Mouse (Mus musculus) spleen, postnatal 14 days (tissue): ENCODE measurements around the gene Bach2.

Experiments used
- DNase-seq, 2 experiments: peaks; one replicate each; pipeline ENCODE4 v3.0.0; 2021 to 2022; ENCODE audit warnings: low spot score in 2 of 2

Gene Bach2

DNA sequence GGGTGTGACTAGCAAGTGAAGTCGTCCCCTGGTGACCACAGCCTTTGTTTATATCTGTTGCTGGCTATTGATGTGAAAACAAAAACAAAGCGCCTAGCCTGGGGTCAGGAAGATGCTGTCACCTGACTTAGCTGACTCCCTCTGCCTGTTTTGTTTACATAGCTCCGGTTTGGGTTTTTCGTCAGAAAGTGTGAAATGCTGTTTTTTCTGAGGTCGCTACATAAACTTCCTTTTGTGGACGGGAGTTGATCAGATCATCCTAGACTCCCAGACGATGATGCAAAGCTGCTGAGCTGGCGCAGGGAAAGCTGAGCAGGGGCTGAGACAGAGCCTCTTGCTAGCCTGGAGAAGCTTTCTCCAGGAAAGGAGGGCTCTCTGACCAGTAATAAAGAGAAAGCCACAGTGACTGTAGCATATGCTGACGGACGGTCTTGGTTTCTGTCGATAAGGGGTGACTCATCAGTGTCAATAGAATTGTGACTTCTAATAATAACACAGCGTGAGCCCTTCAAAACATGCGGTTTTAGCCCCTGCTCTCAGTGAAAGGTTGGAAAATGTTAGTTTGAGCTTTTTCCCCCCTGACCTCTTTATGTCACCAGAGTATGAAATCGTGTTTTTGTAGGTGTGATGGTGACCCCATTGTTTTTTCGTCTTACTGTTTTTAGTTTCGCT lies 11.9 kb downstream of the Bach2 start:
- DNase-seq, result no peak

- DNase-seq, result no peak
Observed at GRCm38 (mm10) chr4:32251005-32251365, 12.4 kb downstream of the Bach2 start.

DNA sequence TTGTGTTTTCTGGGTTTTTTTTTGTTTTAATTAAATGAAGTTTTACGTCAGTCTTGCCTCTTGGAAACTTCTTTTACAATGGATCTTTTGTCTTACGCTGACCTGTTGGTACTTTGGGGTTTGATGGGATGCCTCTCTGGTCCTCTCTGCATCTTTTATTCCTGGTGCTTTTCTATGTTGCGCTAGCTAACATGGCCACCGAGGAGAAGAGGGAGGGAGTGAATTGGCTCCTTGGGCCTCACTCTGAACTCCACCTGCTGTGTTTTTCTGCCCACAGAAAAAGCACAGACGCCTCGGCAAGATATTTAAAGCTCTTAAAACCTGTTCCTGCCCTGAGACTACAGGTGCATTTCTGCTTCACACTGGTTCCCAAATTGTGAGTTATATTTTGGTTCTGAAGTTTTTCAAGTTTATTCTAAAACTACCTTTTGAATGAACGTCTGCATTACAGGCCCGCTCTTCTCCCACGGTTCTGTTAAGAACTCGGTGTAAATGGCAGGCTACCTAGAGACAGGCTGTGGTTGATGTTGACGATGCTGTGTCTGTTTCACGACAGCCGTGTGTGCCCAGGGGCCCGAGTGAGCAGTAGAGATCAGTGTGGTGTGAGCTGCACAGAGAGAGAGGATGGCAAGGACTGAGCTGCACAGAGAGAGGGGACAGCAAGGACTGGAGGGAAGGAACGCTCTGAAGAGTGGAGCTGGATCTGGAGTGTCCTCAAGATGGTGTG lies 13.5 kb downstream of the Bach2 start:
- no peak for DNase-seq

DNA sequence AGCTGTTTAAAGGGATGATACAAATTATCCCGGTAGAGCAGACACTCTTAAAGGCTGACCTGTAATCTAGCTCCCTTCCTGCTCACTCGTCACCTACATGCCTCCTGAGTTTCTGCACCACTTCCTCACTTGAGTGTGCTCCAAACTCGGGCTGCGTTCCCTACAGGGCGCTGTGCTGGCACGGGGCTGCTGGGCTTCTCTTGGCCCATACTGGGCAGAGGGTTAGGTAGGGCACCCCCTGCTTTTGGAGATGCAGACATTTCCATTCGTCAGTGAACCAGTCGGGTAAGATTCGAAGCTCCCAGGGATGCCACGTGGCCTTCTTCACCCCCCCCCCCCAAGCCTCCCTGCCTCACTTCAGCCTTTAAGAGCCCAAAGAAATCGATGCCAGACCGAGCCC lies 19.1 kb downstream of the Bach2 start:
- DNase-seq, result no peak

DNA sequence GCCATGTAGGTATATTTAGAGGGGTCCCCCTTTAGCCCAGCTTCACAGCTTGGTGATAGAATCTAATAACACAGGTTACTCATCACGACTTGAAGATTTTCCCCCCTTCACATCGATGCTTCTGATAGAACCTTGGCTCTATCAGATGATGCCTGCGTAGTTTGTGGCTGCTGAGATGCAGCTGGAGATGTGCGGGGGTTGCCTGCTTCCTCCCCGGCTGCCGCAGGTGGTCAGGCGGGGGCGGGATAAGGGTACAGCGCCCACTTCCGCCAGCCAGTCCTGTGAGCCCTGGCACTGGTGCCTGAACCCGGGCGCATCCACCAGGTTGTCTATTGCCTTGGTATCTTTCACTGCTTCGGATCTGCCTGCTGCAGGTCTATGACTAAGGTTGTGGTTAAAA lies 19.5 kb downstream of the Bach2 start:
- DNase-seq, result peak; percentile 30 to 47

- no peak for DNase-seq
Observed at GRCm38 (mm10) chr4:32258596-32258995, 20.0 kb downstream of the Bach2 start.

DNA sequence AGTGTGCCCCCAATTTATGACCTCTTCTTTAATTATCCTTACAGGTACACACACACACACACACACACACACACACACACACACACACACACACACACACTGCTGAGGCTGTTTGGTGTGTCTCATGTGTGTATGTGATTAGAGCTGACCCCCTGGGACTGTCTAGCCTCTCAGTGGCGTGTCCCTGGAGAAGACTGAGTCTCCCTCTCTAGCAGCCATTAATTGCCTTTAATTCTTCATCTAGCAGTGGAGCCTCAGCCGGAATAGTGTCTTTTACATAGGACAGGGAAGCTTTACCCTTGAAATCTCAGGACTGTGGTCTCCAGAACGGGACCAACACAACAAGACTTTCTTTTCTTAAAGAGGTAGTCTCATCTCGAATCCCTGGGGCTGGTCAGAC lies 22.3 kb downstream of the Bach2 start:
- no peak for DNase-seq

DNA sequence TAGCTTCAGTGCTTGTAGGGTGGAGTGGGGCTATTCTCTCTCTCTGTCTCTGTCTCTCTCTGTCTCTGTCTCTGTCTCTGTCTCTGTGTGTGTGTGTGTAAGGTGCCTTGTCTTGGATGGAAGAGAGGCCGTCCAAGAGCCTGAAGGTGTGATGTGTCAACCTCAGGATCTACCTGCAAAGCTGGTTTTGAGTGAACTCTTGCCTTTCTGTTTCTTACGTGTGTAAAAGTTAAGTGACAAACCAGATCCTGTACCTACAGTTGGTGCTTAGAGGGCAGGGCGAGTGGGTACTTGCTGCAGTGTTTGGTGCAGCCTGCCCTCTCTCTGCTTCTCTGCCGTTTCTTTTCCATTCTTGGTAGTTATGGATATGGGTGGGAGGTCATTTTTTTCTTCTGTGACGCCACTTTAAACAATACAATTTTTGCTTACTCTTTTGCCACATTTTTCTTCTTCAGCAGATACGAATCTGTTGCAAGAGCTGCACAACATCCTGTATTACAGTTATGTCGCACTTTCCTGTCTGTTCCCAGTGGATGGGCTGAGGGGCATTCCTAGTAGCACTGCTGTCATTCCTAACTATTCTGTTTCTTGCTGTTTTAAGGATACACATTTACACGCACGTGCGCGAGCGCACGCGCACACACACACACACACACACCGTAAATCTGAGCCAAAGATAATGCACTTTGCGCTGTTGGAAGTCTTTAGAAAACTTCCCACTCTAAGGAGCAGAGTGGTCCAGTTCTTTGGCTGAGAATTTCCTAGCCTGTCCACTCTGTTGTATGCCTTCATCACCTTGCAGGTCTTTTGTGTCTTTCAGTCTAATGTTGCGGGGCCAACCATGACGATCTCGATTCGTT lies 24.5 kb downstream of the Bach2 start:
- no peak for DNase-seq

GRCm38 (mm10) chr4:32263685-32264038 lies 25.1 kb downstream of the Bach2 start:
- no peak for DNase-seq

DNA sequence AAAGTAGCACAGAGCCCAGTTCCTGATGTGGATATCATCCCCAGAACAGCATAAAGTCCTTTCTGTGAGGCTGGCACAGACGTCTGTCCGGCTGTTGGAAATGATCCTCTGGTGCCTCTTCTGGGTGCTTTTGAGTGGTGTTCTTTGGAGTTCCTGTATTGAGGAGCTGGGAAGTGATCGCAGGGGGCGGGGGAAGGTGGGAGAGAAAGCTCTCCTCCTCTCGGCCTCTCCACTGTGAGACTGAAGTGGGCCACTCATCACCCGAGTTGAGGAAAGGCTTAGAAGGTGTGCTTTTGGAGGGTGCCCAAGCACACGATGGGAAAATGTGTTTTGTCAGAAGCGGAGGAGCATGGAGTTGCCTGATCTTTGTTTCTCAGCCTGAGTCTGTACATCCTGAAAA lies 26.3 kb downstream of the Bach2 start:
- no peak for DNase-seq

GRCm38 (mm10) chr4:32266731-32267130 lies 28.1 kb downstream of the Bach2 start:
- DNase-seq, result no peak

DNA sequence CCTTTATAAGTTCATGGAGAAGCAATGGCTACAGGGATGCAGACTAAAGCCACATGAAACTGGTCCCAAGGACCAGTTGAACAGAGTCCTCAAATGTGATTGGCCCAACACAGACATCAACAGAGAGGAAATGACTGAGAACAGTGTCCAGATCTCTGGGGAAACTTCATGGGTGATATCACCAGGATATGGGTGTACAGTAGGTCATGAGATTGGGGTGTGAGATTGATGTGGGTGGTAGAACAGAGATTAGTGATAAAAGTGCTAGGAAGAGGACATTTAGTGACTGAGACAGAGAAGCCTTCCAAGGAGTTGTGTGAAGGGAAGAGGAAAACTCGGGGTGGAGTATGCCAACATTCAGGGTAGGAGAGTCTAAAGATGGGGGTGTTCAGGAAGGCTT lies 29.4 kb downstream of the Bach2 start:
- no peak for DNase-seq

DNA sequence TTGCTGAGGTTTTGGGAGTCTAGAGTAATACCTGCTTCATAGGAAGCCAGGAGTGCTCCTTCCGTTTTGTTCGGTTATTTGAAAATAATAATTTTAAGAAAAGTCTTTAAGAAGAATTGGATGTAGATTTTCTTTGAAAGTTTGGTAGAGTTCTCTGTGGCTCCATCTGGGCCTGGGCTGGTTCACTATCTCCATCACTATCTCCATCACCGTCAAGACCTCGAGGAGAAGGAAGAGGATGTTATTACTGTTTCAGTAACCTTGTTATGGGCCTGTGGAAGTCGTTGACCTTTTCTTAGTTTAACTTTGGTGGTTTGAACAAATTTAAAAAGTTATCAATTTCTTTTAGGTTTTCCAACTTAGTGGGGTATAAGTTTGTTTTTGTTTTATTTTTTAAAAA lies 33.8 kb downstream of the Bach2 start:
- DNase-seq, result no peak

DNA sequence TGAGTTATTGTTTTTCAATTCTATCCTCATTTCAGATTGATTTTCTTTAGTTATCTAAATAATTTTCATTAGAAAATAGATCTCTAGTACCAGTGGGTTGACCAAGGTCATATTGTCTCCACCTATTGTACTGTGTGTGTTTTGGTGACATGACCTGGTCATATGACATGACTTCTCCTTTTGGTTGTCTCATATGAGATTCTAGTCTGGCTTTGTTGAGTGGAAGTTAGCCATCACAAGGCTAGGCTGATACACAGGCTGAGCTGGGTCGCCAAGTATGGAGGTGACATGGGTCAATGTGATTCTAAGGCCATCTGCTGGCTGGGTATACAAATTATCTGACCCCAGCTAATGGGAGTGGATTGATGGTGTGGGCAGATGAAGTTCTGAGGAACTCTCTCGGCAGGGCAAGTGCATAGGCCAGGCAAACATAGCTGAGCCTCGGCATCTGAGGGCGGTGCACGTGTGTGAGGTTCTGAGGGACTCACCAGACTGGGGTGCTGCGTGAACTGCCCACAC lies 36.2 kb downstream of the Bach2 start:
- no peak for DNase-seq

GRCm38 (mm10) chr4:32279842-32280241 lies 41.2 kb downstream of the Bach2 start:
- DNase-seq, result no peak

DNA sequence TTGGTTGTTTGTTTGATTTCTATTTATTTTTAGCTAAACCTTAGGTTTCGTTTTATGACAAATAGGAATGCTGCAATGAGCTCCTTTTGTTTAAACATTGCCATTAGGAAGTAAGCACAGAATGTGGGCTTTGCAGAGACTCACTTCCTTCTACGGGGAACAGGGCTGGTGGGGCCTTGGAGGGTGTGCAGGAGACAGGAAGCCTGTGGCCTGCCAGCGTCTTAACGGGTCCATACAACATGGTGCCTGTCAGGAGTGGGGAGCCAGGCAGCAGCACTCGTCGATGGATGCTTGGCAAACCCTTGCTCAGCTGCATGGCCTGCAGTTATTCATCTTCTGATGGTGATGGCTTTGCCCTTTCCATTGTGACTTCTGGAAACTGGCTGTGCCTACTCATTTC lies 41.8 kb downstream of the Bach2 start:
- no peak for DNase-seq

- no peak for DNase-seq
Observed at GRCm38 (mm10) chr4:32281306-32281705, 42.7 kb downstream of the Bach2 start.

- no peak for DNase-seq
Observed at GRCm38 (mm10) chr4:32286405-32286804, 47.8 kb downstream of the Bach2 start.

GRCm38 (mm10) chr4:32288036-32288860 lies 49.6 kb downstream of the Bach2 start:
- DNase-seq, result no peak

GRCm38 (mm10) chr4:32289845-32290244 lies 51.2 kb downstream of the Bach2 start:
- DNase-seq, result no peak

DNA sequence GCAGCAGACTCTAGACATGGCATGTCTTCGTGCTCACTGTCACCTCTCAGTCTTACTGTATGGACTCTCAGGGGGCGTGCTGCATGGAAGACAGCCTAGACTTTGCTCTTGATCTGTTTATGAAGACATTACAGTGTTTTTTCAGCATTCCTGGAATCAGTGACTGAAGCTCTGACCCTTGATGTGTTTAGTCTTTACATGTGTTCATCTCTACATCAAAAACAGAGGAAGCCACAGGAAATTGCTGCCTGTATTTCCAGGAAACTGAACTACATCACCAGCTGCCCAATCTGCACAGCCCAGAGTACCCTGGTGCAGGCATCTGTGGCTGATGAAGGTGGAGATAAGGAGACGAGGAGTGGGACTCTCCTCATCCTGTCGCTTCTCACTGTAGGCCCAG lies 52.8 kb downstream of the Bach2 start:
- DNase-seq, result no peak
